Mouse (Mus musculus) MEL (cell line): ENCODE results near the gene Zfp1.
A peak's percentile ranks its signal among the peaks of the same experiment; 100 is the strongest.
"Not testable (repeated sequence)": the region's sequence is repeated elsewhere in the genome, so short reads cannot be mapped to it uniquely, and the experiment has no call there.

Experiments used
- CTCF ChIP-seq, 3 experiments: IDR thresholded peaks in 2 of 3; conservative IDR thresholded peaks in 1 of 3; 2 replicates each; pipeline ENCODE4 v1.5.1; 2011 to 2012; ENCODE audit warnings: low read length in 3 of 3, low read depth in 2 of 3, mild to moderate bottlenecking in 2 of 3, improper control_type of control experiment in 1 of 3, inconsistent platforms in 1 of 3, mixed read lengths in 1 of 3, moderate library complexity in 1 of 3; ENCODE audit not compliant: control insufficient read depth in 1 of 3, insufficient read depth in 1 of 3, poor library complexity in 1 of 3, severe bottlenecking in 1 of 3
- E2F4 ChIP-seq: IDR thresholded peaks from 2 replicates; pipeline ENCODE4 v1.6.1; 2011; ENCODE audit warnings: low read depth, low read length, improper control_type of control experiment, borderline replicate concordance
- ELF1 ChIP-seq: IDR thresholded peaks from 2 replicates; pipeline ENCODE4 v1.6.1; 2014; ENCODE audit warnings: low read depth, mild to moderate bottlenecking, inconsistent platforms, low read length, improper control_type of control experiment, moderate library complexity
- GATA1 ChIP-seq: IDR thresholded peaks from 2 replicates; pipeline ENCODE4 v1.6.1; 2011; ENCODE audit warnings: low read depth, low read length, improper control_type of control experiment
- HCFC1 ChIP-seq: IDR thresholded peaks from 2 replicates; pipeline ENCODE4 v1.6.1; 2012; ENCODE audit warnings: low read depth, mild to moderate bottlenecking, inconsistent platforms, low read length, improper control_type of control experiment, moderate library complexity
- MAX ChIP-seq: IDR thresholded peaks from 2 replicates; pipeline ENCODE4 v1.6.1; 2011; ENCODE audit warnings: low read length, improper control_type of control experiment
- MEF2A ChIP-seq: IDR thresholded peaks from 2 replicates; pipeline ENCODE4 v1.6.1; 2014; ENCODE audit warnings: low read depth, mild to moderate bottlenecking, inconsistent platforms, low read length, improper control_type of control experiment; ENCODE audit not compliant: poor library complexity, insufficient replicate concordance, severe bottlenecking; ENCODE audit errors: extremely low read depth
- MYB ChIP-seq: IDR thresholded peaks from 2 replicates; pipeline ENCODE4 v1.6.1; 2011; ENCODE audit warnings: mild to moderate bottlenecking, low read depth, low read length, improper control_type of control experiment
- NELFE ChIP-seq: IDR thresholded peaks from 2 replicates; pipeline ENCODE4 v1.6.1; 2011; ENCODE audit warnings: low read depth, low read length, improper control_type of control experiment
- POLR2A ChIP-seq, 2 experiments: IDR thresholded peaks; 2 replicates each; pipeline ENCODE4 v1.6.1; 2011 to 2012; ENCODE audit warnings: low read length in 2 of 2, mild to moderate bottlenecking in 2 of 2, control low read depth in 1 of 2, improper control_type of control experiment in 1 of 2, low read depth in 1 of 2, moderate library complexity in 1 of 2; ENCODE audit not compliant: control insufficient read depth in 1 of 2, insufficient read depth in 1 of 2, poor library complexity in 1 of 2
- USF1 ChIP-seq: IDR thresholded peaks from 2 replicates; pipeline ENCODE4 v1.6.1; 2014; ENCODE audit warnings: low read depth, mild to moderate bottlenecking, inconsistent platforms, low read length, improper control_type of control experiment, moderate library complexity
- ZMIZ1 ChIP-seq: IDR thresholded peaks from 2 replicates; pipeline ENCODE4 v1.6.1; 2012; ENCODE audit warnings: low read depth, mild to moderate bottlenecking, inconsistent platforms, low read length, improper control_type of control experiment, moderate library complexity
- ZNF384 ChIP-seq: IDR thresholded peaks from 2 replicates; pipeline ENCODE4 v1.6.1; 2012; ENCODE audit warnings: low read depth, mild to moderate bottlenecking, inconsistent platforms, low read length, improper control_type of control experiment

- not testable (repeated sequence) for TF ChIP-seq POLR2A (IDR thresholded peaks at IDR 0.05; ENCODE audit: control insufficient read depth in 1 of 2, insufficient read depth in 1 of 2, low read depth in 1 of 2, low read length in 2 of 2, poor library complexity in 1 of 2); ELF1; HCFC1; USF1; E2F4; CTCF (IDR thresholded peaks at IDR 0.05 in 2 of 3, conservative IDR thresholded peaks at IDR 0.05 in 1 of 3; ENCODE audit: control insufficient read depth in 1 of 3, insufficient read depth in 1 of 3, low read depth in 2 of 3, low read length in 3 of 3, poor library complexity in 1 of 3, severe bottlenecking in 1 of 3); MYB; MEF2A; MAX; NELFE; ZMIZ1
- TF ChIP-seq ZNF384 (peak; percentile 66), GATA1 (peak; percentile 75)
Measured at GRCm38 (mm10) chr8:111644286-111645051, 1.3 kb downstream of the Zfp1 start.
